Mouse (Mus musculus) G1E-ER4 (cell line): ENCODE results near the gene Rab3gap2. TPM values are rescaled to one million over a fixed set of nuclear protein-coding genes. Genes with fewer than 3 reads are reported as not detected.

ENCODE experiments used
- GATA1 ChIP-seq: IDR thresholded peaks from one replicate; pipeline ENCODE4 v1.8.0; 2012; ENCODE audit warnings: low read length, inconsistent platforms
- polyA plus RNA-seq: library from polyadenylated mRNA; stranded (reverse); fragments of >175 nt; gene quantifications from 2 replicates; pipeline ENCODE4 v1.2.3, GENCODE M21; 2012

Gene Rab3gap2
- polyA plus RNA-seq, 1 experiment: 7.2 TPM

DNA sequence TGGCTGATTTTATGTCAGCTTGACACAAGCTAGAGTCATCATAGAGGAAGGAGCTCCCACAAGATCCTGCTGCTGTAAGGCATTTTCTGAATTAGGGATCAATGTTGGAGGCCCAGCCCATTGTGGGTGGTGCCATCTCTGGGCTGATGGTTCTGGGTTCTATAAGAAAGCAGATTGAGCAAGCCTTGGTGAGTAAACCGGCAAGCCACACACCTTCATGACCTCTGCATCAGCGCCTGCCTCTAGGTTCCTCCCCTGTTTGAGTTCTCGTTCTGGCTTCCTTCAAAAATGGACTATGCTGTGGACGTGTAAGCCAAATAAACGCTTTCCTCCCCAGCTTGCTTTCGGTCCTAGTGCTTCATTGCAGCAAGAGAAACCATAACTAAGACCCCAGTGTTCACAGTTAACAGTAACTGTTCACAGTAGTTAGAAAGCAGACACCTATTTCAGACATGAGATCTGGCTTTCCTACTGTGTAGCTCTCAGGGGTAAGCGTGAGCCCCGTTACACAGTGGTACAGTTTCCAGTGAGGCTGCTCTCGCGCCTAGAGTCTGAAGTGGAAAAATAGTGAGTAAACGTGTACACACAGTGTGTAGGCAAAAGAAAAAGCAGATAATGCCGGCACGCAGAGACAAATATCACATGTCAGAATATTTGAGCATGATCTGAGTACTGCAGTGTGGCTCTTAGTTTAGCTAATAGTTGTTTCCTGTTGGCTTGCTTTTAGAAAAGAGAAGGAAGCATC is 4.1 kb downstream of the Rab3gap2 start:
- TF ChIP-seq GATA1: no peak

DNA sequence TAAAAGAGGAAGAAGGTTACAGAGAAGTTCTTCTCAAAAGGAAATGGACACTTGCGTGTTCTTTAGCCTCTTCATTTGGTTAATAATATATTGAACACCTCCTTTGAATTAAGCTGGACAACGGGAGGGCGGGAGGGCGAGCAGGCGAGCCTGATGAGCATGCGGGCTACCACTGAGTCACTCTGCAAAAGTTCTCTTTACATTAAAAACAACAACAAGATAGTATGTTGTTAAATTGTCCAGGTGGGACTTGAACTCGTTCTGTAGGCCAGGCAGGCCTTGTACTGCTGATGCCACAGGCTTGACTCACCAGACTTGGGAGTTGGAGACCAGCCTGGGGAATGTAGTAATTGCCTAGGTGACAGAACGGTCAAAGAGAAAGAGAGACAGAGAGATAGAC is 4.8 kb downstream of the Rab3gap2 start:
- TF ChIP-seq GATA1: no peak

GRCm38 (mm10) chr1:185209641-185210176 is 5.8 kb downstream of the Rab3gap2 start:
- no peak for TF ChIP-seq GATA1

GRCm38 (mm10) chr1:185216360-185216759 is 12.4 kb downstream of the Rab3gap2 start:
- TF ChIP-seq GATA1: no peak

GRCm38 (mm10) chr1:185216762-185217161 is 12.8 kb downstream of the Rab3gap2 start:
- no peak for TF ChIP-seq GATA1

- TF ChIP-seq GATA1: no peak
Observed at GRCm38 (mm10) chr1:185217966-185218365, 14.0 kb downstream of the Rab3gap2 start.

DNA sequence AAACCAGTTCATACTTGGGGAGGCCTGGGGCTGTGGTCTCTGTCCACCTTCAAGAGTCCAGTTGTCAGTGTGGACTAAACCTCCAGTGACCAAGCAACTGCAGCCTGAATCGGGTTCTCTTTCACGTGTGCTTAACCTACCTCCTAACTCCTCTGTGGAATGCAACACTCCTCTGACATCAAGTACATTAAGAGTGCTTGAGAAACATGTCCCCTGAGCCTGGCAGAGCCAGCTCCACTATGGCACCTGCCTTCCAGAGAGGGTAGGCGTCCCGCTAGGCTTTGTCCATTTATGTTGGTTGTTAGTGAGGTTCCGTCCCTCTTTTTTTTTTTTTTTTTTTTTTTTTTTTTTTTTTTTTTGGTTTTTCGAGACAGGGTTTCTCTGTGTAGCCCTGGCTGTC is 23.0 kb downstream of the Rab3gap2 start:
- no peak for TF ChIP-seq GATA1

- TF ChIP-seq GATA1: no peak
Observed at GRCm38 (mm10) chr1:185227766-185228165, 23.8 kb downstream of the Rab3gap2 start.

DNA sequence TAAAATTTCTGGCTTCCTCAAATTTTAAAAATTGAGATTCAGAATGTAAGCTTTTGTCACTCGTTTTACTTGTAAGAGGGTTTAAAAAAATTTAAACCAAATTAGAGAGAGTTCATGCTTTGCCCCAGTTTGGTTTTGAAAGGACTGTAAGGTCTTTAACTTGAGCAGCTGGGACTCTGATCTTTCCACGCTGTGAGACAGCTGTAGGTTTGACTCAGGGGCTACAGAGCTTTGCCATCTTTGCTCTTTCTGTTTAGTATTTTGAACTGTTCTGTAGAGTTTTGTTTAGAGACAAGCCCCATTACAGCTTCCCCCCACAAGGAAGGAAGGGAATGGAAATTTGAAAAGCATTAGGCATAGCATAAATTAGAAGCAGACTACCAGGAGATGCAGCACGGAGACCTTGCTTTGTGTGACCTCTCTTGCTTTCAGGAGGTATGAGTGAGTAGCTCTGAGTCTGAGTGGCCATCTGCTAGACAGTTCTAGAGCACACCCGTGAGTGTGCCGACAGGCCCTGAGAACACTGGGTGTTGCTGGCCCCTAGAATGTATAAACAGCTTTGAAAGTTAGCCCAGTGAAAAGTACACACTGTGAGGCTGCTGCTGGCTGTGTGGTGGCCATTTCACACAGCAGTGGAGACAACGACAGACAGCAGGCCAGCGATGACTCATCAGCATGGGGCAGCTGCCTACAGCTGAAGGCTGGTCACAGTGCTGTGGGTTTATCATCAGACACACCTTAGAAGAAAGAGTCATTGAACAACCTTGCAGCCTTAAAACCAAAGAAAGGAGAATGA is 25.7 kb downstream of the Rab3gap2 start:
- no peak for TF ChIP-seq GATA1

DNA sequence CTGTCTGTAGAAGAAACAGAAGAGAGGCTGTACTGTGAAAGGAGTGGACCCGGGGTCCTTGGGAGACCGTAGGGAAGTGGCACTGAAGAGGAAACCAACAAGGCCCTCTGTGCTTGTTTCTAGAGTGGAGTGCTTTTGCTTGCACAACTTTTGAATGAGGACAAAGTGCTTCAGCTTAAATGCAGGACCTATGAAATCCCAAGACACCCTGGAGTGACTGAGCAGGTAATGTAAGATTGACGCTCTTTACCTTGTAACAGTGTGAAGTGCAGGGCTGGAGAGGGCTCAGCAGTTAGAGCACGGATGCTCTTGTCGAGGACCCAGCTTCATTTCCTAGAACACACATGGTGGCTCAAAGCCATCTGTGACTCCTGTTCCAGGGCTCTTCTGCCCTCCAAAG is 31.9 kb downstream of the Rab3gap2 start:
- no peak for TF ChIP-seq GATA1

GRCm38 (mm10) chr1:185236530-185236929 is 32.6 kb downstream of the Rab3gap2 start:
- no peak for TF ChIP-seq GATA1

GRCm38 (mm10) chr1:185243013-185243412 is 39.1 kb downstream of the Rab3gap2 start:
- no peak for TF ChIP-seq GATA1

DNA sequence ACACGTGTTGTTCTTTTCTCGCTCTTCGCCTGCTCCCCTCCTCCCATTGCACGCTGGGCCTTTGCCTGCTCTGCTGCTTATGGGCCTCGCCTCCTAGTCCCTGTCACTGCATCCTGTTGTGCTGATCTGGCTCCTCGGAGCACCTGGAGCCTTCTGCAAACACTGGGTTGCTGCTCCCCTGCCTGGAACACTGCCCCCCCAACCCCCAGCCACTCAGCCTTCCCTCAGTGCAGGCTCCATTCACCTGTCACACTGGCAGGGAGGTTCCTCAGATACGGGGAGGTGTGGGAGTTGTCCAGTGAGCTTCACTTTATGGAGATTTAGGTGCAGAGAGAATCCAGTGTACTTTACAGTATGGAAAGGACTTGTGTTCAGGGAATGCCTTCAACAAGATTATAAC is 41.5 kb downstream of the Rab3gap2 start:
- TF ChIP-seq GATA1: no peak

DNA sequence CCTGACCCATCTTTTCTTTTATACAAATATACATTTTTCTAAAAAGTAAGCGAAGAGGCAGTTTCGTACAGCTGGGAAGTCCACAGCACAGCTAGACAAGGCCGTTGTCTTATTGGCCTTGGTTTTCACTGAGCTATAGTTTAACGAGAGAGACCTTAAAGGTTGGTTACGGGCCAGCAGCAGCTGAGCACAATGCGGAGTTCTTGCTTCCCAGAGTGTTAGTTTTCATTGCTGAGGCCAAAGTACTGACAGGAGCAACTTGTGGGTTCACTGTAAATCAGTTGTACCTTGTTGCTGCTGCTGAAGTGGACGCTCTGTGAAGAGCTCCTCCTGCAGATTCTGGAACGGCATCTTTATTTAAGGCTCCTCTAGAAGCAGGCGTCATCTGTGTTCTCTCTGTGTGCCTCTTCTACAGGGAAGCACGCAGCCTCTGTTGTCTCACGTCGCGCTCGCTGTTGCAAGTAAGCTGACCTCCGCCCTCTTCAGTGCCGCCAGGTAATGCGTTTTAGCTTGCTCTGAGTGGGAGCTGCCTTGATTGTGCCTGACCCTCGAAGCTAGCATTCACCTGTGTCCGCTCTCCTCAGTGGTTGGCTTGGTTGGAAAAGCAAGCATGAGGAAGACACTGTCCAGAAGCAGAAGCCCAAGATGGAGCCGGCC is 43.6 kb downstream of the Rab3gap2 start:
- TF ChIP-seq GATA1: no peak

DNA sequence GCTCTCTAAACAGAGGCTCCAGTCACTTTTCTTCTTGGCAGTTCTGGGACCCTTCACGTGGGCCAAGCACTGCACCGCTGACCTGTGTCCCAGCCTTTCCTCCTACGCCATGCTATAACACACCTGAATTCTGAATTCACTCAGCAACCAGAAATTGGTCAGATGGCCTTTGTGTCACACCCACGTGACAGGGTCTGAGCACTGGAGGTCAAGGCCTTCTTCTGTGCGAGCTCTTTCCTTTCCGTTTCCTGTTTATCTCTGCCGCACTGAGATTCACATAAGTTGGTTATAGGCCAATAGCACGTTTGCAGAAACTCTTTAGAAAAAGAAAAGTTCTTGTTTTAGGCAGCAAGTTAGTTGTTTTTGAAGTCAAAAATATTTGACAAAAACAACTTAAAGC is 44.8 kb downstream of the Rab3gap2 start:
- TF ChIP-seq GATA1: no peak

DNA sequence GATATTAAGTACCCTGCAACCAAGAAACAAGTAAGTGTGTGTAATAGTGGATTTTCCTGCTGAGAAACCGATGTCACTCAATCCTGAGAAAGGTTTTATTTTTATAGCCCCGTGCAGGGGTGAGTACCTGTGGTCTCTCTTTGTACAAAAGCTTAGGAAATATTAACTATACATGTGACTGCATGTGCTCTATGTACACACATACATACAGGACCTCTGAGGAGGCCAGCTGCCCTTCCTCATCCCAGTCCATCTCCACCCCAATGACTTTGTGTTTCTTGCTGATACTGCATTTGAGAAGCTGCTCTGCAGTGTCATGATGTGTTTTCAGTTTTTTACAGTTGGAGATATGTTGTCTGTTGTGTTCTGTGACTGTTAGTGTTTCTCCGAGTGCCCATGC is 48.4 kb downstream of the Rab3gap2 start:
- TF ChIP-seq GATA1: no peak
